Mouse (Mus musculus): ENCODE measurements around the gene C530008M17Rik. TPM values are rescaled to one million over a fixed set of nuclear protein-coding genes. Genes with fewer than 3 reads are reported as not detected.

C530008M17Rik gene
- total and polyA plus RNA-seq, 3 experiments = 3.2 to 10.6 TPM; not detected in 1

DNA sequence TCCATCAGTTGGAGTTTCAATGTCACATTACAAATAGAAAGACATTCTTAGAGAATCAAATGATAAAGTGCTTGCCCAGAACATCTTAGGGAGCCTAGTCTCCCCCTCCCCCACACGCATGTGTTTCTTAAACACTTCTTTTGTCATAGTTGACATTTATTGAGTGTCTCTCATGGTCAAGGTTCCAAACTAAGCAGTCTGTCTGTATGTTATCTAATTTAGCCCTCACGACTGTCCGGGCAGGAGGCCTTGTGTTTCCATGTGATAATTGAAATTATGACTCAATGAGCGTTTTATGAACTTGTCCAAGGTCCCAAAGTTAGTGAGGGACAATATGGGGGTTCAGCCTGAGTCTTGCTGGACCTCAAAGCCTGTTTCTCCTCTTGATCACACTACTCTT, 5.0 kb downstream of the C530008M17Rik start (continued):
- no peak; the same call in 1 of the 2 replicates for TF ChIP-seq USF1 (IDR thresholded peaks at IDR 0.05; ENCODE audit: low read depth, low read length)
- peak; percentile 71 for TF ChIP-seq MXI1 (IDR thresholded peaks at IDR 0.05; ENCODE audit: low read depth, low read length)
- no peak for TF ChIP-seq CTCF (IDR thresholded peaks at IDR 0.05 in 2 of 3, conservative IDR thresholded peaks at IDR 0.05 in 1 of 3; ENCODE audit: control insufficient read depth in 1 of 3, insufficient read depth in 1 of 3, low read depth in 2 of 3, low read length in 3 of 3, poor library complexity in 1 of 3, severe bottlenecking in 1 of 3)
- TF ChIP-seq EP300 (IDR thresholded peaks at IDR 0.05; ENCODE audit: low read depth in 1 of 2, low read length in 2 of 2) = peak; percentile 73 to 75
- TF ChIP-seq CHD2 (IDR thresholded peaks at IDR 0.05; ENCODE audit: low read length) = no peak
- TF ChIP-seq GATA1 (IDR thresholded peaks at IDR 0.05; ENCODE audit: low read depth, low read length) = peak; percentile 71
- TF ChIP-seq TAL1 (IDR thresholded peaks at IDR 0.05; ENCODE audit: low read length) = peak; percentile 77
- 0 out of 2 replicates have a peak, but pooled peaks have one; percentile 40 for TF ChIP-seq RCOR1 (IDR thresholded peaks at IDR 0.05; ENCODE audit: low read depth, low read length)
- TF ChIP-seq MAX (IDR thresholded peaks at IDR 0.05; ENCODE audit: low read length) = peak; percentile 59
- TF ChIP-seq ETS1 (IDR thresholded peaks at IDR 0.05; ENCODE audit: low read depth, low read length) = peak; percentile 77

- Histone ChIP-seq H3K9ac (ENCODE audit: control insufficient read depth, low read depth, low read length, poor library complexity, severe bottlenecking) (no peak overlapping the region), H3K9me3 (replicated peaks; ENCODE audit: insufficient read depth, low read length) (no peaks in the 10 kb centered on the region), H3K4me3 (ENCODE audit: control insufficient read depth in 1 of 2, insufficient read depth in 1 of 2, low read depth in 2 of 2, low read length in 2 of 2) (no peak overlapping the region), H3K27me3 (ENCODE audit: control insufficient read depth in 1 of 2, insufficient read depth in 2 of 2, low read length in 2 of 2) (no peaks in the 10 kb centered on the region), H3K4me1 (ENCODE audit: control insufficient read depth in 1 of 2, insufficient read depth in 2 of 2, low read length in 2 of 2) (peaks cover 13 to 16% of the 10 kb centered on the region in 2 experiments), H3K27ac (ENCODE audit: control insufficient read depth, low read depth, low read length) (no peak overlapping the region), H3K79me2 (ENCODE audit: control insufficient read depth, insufficient read depth, low read length, poor library complexity) (no peaks in the 10 kb centered on the region), H3K36me3 (ENCODE audit: control insufficient read depth in 1 of 2, insufficient read depth in 2 of 2, low read length in 2 of 2) (peaks cover 0 to 25% of the 10 kb centered on the region in 2 experiments; a peak in 2 of 4 replicates)
- no peak for TF ChIP-seq MXI1 (IDR thresholded peaks at IDR 0.05; ENCODE audit: low read depth, low read length)
- TF ChIP-seq EP300 (IDR thresholded peaks at IDR 0.05; ENCODE audit: low read depth in 1 of 2, low read length in 2 of 2) = no peak
- TF ChIP-seq CHD2 (IDR thresholded peaks at IDR 0.05; ENCODE audit: low read length) = no peak
- no peak for TF ChIP-seq MAX (IDR thresholded peaks at IDR 0.05; ENCODE audit: low read length)
- TF ChIP-seq SMC3 (IDR thresholded peaks at IDR 0.05; ENCODE audit: low read depth, low read length) = no peak
- no peak for TF ChIP-seq RCOR1 (IDR thresholded peaks at IDR 0.05; ENCODE audit: low read depth, low read length)
- no peak for TF ChIP-seq ZC3H11A (IDR thresholded peaks at IDR 0.05; ENCODE audit: low read depth, low read length)
- no peak for TF ChIP-seq MAFK (IDR thresholded peaks at IDR 0.05; ENCODE audit: borderline replicate concordance, low read depth, low read length)
- TF ChIP-seq MAZ (IDR thresholded peaks at IDR 0.05; ENCODE audit: low read depth, low read length) = no peak
- no peak for TF ChIP-seq TBP (IDR thresholded peaks at IDR 0.05; ENCODE audit: low read depth, low read length)
- TF ChIP-seq POLR2A (IDR thresholded peaks at IDR 0.05; ENCODE audit: control insufficient read depth in 1 of 2, insufficient read depth in 1 of 2, low read depth in 1 of 2, low read length in 2 of 2, poor library complexity in 1 of 2) = no peak
- no peak for TF ChIP-seq ZKSCAN1 (IDR thresholded peaks at IDR 0.05; ENCODE audit: low read depth, low read length)
- no peak for TF ChIP-seq POLR2AphosphoS5 (IDR thresholded peaks at IDR 0.05; ENCODE audit: borderline replicate concordance, low read depth, low read length)
- TF ChIP-seq HCFC1 (IDR thresholded peaks at IDR 0.05; ENCODE audit: low read depth, low read length) = no peak
- TF ChIP-seq BHLHE40 (IDR thresholded peaks at IDR 0.05; ENCODE audit: borderline replicate concordance, low read depth, low read length) = no peak
- no peak for DNase-seq (ENCODE audit: low read depth, low spot score)
Observed at GRCm38 (mm10) chr5:76664936-76665335, 8.6 kb downstream of the C530008M17Rik start.
